Mouse (Mus musculus) gastrocnemius, postnatal 14 days (tissue): ENCODE data around the gene Sept6. TPM values are rescaled to one million over a fixed set of nuclear protein-coding genes. Genes with fewer than 3 reads are reported as not detected.
"Not testable (repeated sequence)": the region's sequence is repeated elsewhere in the genome, so short reads cannot be mapped to it uniquely, and the experiment has no call there.

Experiments used
- DNase-seq: peaks from one replicate; pipeline ENCODE4 v3.0.0; 2021; ENCODE audit warnings: mixed read lengths
- intact Hi-C: fragments of 180-260 bp; cut with DNase I; formaldehyde crosslinking; loops from one replicate; pipeline ENCODE4 v1.15.1; 2025; ENCODE audit warnings: low total_unique reads
- total RNA-seq, 2 experiments: library from RNA; stranded (reverse); gene quantifications; 2 replicates each; pipeline ENCODE4 v1.2.3; 2021

Sept6 gene
- total RNA-seq, 2 experiments from 2014 or later, result 4.3 to 7.0 TPM

DNA sequence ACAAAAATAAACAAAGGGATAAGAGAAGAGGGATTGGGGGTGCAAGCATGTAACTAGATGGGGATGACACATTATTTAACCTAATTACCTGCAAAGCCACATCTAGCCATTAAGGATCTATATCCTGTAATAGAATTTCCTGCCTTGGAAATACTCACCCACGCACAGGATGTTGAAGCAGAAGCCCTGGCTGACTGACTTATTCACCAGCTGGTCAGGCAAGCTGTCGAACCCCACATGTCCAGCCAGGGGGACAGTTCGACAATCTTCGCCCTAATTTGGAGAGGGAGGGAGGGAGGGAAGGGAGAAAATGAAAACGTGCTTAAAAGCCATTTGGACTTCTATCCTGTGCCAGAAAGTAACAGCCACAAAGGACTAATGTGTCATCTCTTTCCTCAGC lies 16.7 kb downstream of the Sept6 start:
- no peak for DNase-seq
- intact Hi-C loops, result no loop called here

DNA sequence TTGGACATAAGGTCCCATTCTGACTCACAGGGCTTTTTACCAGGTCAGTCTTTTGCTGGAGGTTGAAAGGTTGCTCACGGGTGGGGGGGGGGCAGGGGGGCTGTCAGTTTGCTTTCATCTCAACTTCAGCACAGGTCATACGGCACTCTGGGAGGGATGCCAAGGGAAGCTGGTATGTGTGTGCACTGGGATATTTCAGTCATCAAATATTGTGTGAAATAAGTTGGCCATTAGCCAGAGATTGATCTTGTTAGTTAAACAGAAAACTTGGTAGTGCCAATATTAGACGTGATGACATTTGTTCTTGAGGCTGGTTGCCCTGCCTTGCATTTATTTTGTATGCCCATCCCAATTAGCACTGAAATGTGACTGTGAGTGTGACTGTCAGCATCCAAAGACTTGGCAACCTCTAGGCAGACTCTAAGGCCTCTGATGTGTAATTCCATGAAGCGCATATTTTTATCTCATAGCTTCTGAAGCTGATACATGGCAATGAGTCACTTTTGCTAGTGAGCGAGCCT lies 18.6 kb downstream of the Sept6 start:
- no peak for DNase-seq
- intact Hi-C loops, result no loop called here

- DNase-seq, result no peak
- intact Hi-C loops, result no loop called here
Measured at GRCm38 (mm10) chrX:36971156-36971555, 20.4 kb downstream of the Sept6 start.

DNA sequence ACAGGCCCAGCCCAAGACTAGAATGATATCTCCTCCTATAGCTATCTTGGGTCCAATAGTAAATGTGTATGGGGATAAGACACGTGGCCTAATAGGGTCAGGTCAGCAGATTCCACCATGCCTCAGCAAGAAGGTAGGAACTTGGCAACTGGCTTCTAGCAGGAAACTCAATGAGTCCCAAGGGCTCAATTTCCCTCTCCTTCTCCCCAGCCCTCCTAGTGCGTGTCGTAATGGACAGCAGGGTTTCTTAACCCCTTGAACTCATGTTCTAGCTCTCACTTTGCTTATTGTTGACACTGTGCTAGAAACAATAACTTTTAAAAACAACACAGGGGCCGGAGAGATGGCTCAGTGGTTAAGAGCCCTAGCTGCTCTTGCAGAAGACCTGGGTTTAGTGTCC lies 22.1 kb downstream of the Sept6 start:
- intact Hi-C loops, result no loop called here
- no peak for DNase-seq

DNA sequence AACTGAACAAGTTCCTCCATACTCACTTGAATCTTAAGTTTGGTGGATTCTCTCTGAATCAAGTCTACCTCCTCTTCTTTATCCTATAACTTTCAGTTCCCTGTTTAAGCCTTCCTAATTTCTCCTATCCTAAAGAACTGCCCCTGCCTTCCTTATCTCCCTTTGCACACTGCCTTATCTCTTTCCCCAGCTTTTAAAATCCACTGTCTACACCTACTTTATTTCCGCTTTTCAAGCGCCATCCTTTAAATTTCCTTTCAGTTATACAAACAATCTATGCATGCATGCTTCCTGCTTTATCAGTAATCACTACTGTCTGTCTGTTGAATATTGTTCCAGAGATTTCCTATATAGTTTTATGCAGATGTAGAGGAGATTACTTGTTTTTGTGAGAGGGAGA lies 34.9 kb downstream of the Sept6 start:
- DNase-seq, result no peak
- intact Hi-C loops, result no loop called here

- intact Hi-C loops, result no loop called here
- no peak for DNase-seq
Measured at GRCm38 (mm10) chrX:36941106-36941505, 50.5 kb downstream of the Sept6 start.

DNA sequence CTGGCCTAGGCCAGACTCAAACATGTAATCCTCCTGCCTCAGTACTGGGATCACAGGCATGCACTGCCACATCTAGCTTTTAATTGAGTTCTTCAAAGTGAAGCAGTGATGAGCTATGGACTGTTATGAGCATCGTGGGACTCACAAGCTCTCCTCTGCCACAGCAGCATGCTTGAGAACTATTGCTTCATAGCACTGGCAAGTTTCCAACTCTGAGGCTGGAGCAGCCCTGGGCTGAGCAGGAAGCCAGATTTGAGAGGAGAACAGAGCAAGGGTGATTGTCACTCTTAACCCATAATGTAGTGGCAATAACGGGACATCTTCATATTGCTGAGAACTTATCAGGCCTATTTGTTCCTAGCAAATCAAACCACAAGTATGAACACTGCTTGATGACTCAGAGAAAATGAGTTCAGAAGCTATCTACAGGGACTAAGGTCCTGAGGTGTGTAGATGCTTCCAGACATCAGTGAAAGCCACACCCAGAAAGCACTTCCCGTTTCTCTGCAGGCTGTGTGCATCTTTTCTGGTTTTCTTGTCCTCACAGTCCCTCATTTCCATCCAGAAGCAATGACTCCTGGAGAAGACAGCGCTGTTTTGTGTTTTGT lies 51.7 kb downstream of the Sept6 start:
- intact Hi-C loops, result no loop called here
- DNase-seq, result peak; percentile 40

DNA sequence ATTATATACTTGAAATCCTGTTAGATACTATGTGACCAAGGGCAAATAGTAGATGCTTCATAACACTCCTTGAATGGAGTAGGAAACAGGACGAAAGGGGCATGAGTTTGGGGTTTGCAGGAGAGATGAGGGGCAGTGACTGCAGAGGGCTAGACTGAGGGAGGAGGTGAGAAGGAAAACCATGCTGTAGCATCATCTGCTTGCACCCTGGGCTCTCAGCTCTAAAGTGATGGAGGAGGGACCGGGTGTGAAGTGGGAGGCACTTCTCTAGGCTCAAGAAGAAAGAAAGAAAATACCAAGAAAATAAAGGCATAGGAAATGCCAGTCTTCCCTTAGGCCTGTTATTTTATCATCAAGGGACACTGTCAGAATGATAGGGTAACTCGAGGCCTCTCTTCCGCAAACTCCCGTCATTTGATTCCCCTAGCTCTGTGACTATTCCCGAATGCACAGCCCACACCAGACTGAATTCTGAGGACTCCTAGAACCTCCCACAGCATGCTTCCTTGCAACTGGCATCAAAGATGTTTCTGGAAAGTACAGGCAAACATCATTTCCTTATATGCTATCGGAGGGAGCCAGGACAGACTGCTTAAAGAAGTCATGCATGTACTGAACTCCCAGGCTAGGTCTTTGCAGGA lies 56.1 kb downstream of the Sept6 start:
- intact Hi-C loops, result no loop called here

DNA sequence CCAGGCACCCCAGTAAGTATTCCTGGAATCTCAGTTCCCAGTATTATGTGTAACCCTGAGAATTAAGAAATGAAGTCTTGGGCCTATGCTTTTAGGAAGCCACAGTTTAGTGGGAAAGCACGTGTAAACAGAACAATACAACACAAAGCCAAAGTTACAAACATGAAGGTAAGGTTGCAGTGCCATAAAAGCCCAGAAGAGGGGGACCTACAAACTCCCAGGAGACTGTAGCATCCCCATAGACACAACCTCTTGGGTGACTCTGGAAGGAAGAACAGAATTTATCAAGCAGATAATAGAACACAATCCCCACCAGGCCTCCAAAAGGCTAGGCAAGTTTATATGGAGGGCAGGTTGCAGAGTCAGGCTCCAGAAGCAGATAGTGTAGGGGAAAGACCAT lies 61.0 kb downstream of the Sept6 start:
- DNase-seq, result no peak
- intact Hi-C loops, result loop anchor here (5.0 kb wide), 1 partner anchor 87 kb away; no protein-coding TSS in a partner anchor

More for the DNA sequence above, 56.1 kb downstream of the Sept6 start:
- no peak for DNase-seq

DNA sequence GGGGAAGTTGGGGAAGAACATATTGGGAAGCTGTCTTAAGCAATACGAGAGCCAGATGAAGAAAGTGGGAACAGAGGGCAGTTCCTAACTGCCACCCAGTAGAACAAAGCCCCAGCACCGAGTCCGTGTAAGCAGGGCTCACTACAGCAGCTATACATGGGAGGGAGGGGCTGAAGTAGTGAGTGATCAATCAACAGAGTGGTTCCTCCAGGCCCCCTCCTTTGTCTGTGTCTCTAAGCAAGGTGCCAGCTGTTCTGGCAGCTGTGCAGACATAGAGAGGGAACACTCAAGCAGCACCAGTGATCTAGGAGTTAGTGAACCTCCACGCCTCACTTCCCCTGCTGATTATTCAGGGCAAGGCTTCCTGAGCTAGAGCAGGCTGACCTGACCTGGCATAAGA lies 61.9 kb downstream of the Sept6 start:
- intact Hi-C loops, result loop anchor here (5.0 kb wide), 1 partner anchor 88 kb away; no protein-coding TSS in a partner anchor
- DNase-seq, result no peak

DNA sequence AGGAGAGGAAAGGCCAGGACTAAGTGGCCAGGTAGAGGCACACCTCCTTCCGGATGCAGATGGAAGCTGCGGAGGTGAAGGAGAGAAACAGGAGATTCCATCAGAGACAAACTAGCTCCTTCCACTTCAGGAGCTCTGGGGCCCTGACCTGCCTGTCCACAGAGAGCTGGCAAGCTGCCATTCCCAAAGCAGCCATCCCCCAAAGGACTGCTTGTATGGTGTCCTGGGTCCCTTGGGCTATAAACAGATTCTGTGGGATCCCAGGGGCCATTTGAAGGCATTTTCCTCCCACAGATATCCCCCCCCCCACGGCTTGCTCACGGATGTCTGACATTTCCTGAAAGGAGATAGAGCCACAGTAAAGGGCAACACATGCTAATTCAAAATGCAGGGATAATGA lies 62.8 kb downstream of the Sept6 start:
- DNase-seq, result no peak
- intact Hi-C loops, result no loop called here

DNA sequence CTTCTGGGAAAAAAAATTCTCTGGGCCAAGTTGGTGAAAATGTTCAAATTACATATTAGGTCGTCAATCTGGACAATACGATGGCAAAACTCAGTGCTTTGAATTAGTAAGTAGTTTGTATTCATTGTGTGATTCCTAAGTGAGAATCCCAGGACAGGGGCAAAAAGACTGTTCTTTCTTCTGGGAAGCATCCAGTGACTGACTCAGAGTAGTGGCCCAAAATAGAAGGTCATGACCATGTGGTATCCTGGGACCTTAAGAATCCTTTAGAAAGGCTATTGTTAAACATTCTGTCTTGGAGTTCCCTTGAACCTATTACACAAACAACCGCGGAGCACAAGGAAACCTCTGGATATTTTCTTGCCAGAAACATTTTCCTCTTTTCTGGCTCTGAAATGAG lies 70.2 kb downstream of the Sept6 start:
- intact Hi-C loops, result no loop called here
- DNase-seq, result no peak

DNA sequence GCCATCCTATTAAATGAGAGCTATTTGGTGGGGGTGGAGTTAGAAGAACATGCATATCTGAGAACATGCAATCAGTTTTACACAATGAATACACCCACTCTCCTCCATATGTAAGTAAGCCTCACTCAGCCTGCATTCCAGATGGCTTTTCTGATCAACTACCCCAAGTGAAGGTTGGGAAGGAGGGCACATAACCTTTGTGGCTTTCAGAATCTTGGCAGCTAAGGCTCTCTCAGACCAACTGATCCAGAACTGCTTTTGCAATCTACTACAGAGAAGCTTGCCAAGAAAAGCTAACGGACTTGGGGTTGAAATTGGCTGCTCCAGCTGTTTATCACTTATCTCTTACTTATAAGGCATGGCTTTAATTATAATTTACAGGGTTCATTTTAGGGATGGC lies 73.8 kb downstream of the Sept6 start:
- DNase-seq, result no peak
- intact Hi-C loops, result no loop called here

- peak; percentile 33 for DNase-seq
Measured at GRCm38 (mm10) chrX:36911343-36911742, 80.3 kb downstream of the Sept6 start.

GRCm38 (mm10) chrX:36906539-36906938 lies 85.1 kb downstream of the Sept6 start:
- no peak for DNase-seq
- intact Hi-C loops, result loop anchor here (10.0 kb wide), 1 partner anchor 72 kb away; no protein-coding TSS in a partner anchor

More at GRCm38 (mm10) chrX:36911343-36911742, 80.3 kb downstream of the Sept6 start:
- intact Hi-C loops, result no loop called here

GRCm38 (mm10) chrX:36903115-36903768 lies 88.4 kb downstream of the Sept6 start:
- DNase-seq, result peak; percentile 85
- intact Hi-C loops, result loop anchor here (10.0 kb wide), 1 partner anchor 68 kb away; no protein-coding TSS in a partner anchor

DNA sequence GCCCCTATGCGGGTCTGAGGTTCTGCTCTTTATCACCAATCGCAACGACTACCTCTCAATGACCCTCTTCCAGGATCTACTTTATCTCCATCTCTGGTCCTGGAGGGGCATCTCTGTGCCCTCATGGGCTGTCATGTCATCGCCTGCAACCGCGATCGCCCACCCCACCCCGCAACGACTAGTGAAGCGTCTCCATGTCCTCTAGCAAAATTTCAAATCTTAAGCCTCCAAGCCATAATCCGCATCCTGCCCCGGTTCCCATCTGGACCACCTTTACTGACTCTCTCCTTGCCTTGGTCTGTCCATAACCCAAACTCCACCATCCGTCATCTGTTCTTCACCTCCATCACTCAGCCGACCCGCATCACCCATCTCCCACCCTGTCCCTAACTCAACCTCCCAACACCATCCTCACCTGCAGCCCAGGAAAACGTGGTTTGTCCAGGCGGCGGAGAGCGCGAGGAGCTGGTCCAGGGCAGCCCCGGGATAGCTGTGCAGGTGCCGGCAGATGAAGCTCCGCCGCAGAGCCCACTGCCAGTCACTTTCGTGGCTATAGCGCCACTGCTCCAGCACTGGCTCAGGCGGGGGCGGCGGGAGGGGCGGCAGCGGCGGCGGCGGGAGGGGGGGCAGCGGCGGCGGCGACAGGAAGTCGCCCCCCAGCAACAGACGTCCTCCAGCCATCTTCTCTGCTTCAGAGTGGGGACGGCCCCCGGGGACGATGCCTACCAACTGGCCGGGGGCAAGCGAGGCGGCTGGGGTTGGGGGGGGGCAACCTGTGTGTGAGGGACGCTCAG lies 89.1 kb downstream of the Sept6 start, which contains the start of gene Nkrf:
TSS of gene Nkrf (minus strand) at position 579 of the 794 bp plus-strand sequence.
- DNase-seq, result no peak
- intact Hi-C loops, result loop anchor here (10.0 kb wide), 1 partner anchor 68 kb away; no protein-coding TSS in a partner anchor

DNA sequence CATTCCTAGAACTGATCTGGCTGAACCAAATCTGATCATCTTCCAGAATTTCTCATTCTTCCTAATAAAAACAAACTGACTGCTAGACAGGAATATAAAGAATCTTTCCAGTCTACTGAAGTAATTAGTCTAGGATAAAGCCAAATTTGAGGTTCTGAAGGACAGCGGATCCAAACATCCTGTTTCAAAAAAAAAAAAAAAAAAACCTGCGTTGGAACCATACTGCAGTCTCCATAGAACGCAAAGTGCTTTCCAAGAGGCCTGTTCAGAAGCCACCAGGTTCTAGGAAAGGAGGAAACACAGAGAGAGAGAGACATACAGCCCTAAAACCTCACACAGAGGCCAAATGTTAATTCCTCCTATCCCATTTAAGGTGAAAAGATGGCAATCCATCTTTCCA lies 89.9 kb downstream of the Sept6 start:
- no peak for DNase-seq
- intact Hi-C loops, result loop anchor here (10.0 kb wide), 1 partner anchor 67 kb away; no protein-coding TSS in a partner anchor

- DNase-seq, intact Hi-C loops: not testable (repeated sequence)
Measured at GRCm38 (mm10) chrX:36898931-36899330, 92.7 kb downstream of the Sept6 start.
